Mouse (Mus musculus): ENCODE data around the gene U2af2. TPM values are rescaled to one million over a fixed set of nuclear protein-coding genes. Genes with fewer than 3 reads are reported as not detected.
A peak's percentile ranks its signal among the peaks of the same experiment; 100 is the strongest.
"Not testable (repeated sequence)": the region's sequence is repeated elsewhere in the genome, so short reads cannot be mapped to it uniquely, and the experiment has no call there.

The U2af2 gene
- total and polyA plus RNA-seq, 2 experiments from 2014 or later: 86.9 to 153 TPM

DNA sequence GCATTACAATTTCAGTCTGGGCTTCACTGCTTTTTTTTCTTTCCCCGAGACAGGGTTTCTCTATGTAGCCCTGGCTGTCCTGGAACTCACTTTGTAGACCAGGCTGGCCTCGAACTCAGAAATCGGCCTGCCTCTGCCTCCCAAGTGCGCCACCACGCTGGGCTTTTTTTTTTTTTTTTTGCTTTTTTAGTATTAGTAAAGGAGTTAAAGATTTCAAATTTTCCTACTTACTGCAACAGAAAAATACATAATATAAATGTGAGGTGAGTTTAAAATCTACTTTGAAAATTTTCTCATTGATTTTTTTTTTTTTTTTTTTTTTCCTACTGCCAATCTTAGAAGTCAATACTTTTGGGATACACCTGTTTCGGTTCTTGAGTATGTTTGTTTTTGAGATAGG, 2.9 kb downstream of the U2af2 start:
- no peaks in the 10 kb centered on the region for H3K27me3 ChIP-seq (ENCODE audit: insufficient read depth, low read length)
- H3K4me3 ChIP-seq (ENCODE audit: low read length): no peak overlapping the region
- H3K36me3 ChIP-seq (ENCODE audit: insufficient read depth, low read length): peaks cover 22% of the 10 kb centered on the region; the same call in 1 of the 2 replicates
- no peak overlapping the region for H3K27ac ChIP-seq
- peaks cover 16% of the 10 kb centered on the region for H3K4me1 ChIP-seq (ENCODE audit: insufficient read depth, low read length)
- no peak for TF ChIP-seq CTCF (IDR thresholded peaks at IDR 0.05; ENCODE audit: low read depth)
- H3K9ac ChIP-seq (replicated peaks; ENCODE audit: low read length): no peak overlapping the region
- no peaks in the 10 kb centered on the region for H3K9me3 ChIP-seq (ENCODE audit: low read length)
- WGBS: 95% methylated on average over 6 of the region's 6 CpGs
- no peak for ATAC-seq
- H3K4me2 ChIP-seq (ENCODE audit: low read depth, low read length): no peak overlapping the region
- no peak for DNase-seq (ENCODE audit: low spot score)

DNA sequence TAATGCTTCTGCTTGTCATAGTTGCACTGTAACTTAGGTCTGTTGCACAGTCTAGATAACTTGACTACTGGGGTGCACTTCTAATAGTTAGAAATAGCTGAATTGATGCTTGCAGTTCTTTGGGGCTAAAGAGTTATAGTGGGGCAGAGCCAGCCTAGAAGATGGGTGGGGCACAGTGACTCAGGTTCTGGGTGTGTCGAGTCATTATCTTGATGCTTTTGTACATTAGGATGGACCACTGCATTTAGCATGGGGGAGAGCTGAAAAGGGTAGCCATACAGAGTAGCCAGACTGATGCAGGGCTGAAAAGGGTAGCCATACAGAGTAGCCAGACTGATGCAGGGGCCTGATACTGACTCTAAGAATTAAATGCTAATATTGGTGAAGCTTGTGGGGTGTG, 11.6 kb downstream of the U2af2 start:
- no peak for DNase-seq (ENCODE audit: low spot score)
- Histone ChIP-seq H3K9ac (replicated peaks; ENCODE audit: low read length) (no peak overlapping the region), H3K4me2 (ENCODE audit: low read depth, low read length) (no peak overlapping the region), H3K4me3 (ENCODE audit: low read length) (no peak overlapping the region), H3K9me3 (ENCODE audit: low read length) (no peaks in the 10 kb centered on the region), H3K27ac (no peak overlapping the region), H3K4me1 (ENCODE audit: insufficient read depth, low read length) (no peaks in the 10 kb centered on the region), H3K36me3 (ENCODE audit: insufficient read depth, low read length) (peaks cover 73% of the 10 kb centered on the region), H3K27me3 (ENCODE audit: insufficient read depth, low read length) (no peaks in the 10 kb centered on the region)
- 92% methylated on average over 1 of the region's 1 CpGs for WGBS
- TF ChIP-seq CTCF (IDR thresholded peaks at IDR 0.05; ENCODE audit: low read depth): no peak
- no peak for ATAC-seq

DNA sequence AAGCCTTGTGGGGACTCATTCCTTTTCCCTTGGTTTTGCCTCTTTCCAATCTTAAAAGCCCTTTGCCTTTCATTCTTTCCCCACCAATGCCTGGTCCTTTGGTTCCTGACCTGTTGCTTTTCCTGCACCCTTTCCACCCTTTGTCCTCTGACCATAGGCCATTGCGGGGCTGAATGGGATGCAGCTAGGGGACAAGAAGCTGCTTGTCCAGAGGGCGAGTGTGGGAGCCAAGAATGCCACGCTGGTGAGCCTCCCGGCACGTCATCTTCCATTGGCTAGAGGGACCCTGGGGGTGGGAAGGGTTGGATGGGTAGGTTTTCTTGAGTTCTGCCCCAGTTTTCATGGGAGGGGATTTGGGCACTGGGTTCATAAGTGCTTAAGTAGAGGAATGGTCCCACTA, 13.0 kb downstream of the U2af2 start:
- no peak overlapping the region for H3K4me2 ChIP-seq (ENCODE audit: low read depth, low read length)
- ATAC-seq (no peak), DNase-seq (ENCODE audit: low spot score) (no peak)
- H3K9me3 ChIP-seq (ENCODE audit: low read length): no peaks in the 10 kb centered on the region
- H3K27me3 ChIP-seq (ENCODE audit: insufficient read depth, low read length): no peaks in the 10 kb centered on the region
- H3K9ac ChIP-seq (replicated peaks; ENCODE audit: low read length): no peak overlapping the region
- no peak overlapping the region for H3K27ac ChIP-seq
- peaks cover 61% of the 10 kb centered on the region for H3K36me3 ChIP-seq (ENCODE audit: insufficient read depth, low read length)
- no peaks in the 10 kb centered on the region for H3K4me1 ChIP-seq (ENCODE audit: insufficient read depth, low read length)
- no peak overlapping the region for H3K4me3 ChIP-seq (ENCODE audit: low read length)
- 83% methylated on average over 5 of the region's 5 CpGs for WGBS
- TF ChIP-seq CTCF (IDR thresholded peaks at IDR 0.05; ENCODE audit: low read depth): no peak

DNA sequence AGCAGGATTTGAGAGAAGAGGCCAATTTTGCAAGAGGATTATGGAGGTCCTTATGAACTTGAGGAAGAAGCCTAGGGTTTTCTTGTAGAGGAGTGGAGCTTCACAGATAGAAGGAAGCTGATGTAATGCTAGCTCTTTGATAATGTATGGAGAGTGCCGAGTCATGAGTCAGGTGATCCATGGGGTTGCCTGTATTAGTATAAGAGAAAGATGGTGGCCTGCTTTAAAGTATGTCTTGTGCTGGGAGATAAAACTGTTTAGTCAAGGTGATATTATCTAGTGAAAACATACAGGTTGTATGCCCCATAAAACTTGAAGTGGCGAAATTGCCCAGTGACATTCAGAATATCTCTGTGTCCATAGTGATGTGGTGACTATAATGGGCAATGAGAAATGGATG, 15.0 kb downstream of the U2af2 start:
- Histone ChIP-seq H3K4me1 (ENCODE audit: insufficient read depth, low read length) (peaks cover 10% of the 10 kb centered on the region), H3K4me2 (ENCODE audit: low read depth, low read length) (no peak overlapping the region), H3K36me3 (ENCODE audit: insufficient read depth, low read length) (peaks cover 43% of the 10 kb centered on the region), H3K27ac (no peak overlapping the region), H3K4me3 (ENCODE audit: low read length) (no peak overlapping the region), H3K9ac (replicated peaks; ENCODE audit: low read length) (no peak overlapping the region), H3K9me3 (ENCODE audit: low read length) (no peaks in the 10 kb centered on the region), H3K27me3 (ENCODE audit: insufficient read depth, low read length) (no peaks in the 10 kb centered on the region)
- DNase-seq (ENCODE audit: low spot score) (no peak), ATAC-seq (no peak)
- TF ChIP-seq CTCF (IDR thresholded peaks at IDR 0.05; ENCODE audit: low read depth): no peak
- 86% methylated on average over 2 of the region's 2 CpGs for WGBS

DNA sequence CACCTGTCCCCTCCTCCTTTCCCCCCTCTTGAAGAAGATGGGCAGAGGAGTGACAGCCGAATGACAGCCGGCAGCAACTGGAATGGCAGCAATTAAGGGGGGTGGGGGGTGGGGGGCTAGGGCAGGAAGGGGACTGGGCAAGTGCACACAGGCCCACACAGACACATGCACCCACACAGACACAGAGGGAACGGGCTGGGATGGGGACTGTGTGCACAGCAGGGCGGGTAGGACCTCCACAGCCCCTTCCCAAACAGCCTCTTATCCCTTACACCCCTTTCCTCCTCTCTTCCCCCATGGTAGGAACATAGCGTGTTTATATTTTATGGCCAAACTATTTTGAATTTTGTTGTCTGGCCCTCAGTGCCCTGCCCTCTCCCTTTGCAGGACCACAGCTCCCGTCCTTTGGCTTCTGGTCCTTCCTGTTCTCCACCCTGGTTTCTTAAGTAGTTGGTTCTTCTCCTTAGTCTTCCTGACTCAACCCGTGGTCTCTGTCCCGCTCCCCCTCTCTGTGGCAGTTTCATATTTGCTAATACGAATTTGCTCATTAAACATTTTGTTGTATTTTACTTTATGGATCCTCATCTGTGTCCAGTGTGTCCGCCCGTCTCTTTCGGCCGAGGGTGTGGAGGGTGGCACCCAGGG, 17.5 kb downstream of the U2af2 start:
- ATAC-seq: peak; percentile 11
- WGBS: 46% methylated on average over 9 of the region's 13 CpGs
- peaks cover 22% of the 10 kb centered on the region; the same call in 1 of the 2 replicates for H3K36me3 ChIP-seq (ENCODE audit: insufficient read depth, low read length)

DNA sequence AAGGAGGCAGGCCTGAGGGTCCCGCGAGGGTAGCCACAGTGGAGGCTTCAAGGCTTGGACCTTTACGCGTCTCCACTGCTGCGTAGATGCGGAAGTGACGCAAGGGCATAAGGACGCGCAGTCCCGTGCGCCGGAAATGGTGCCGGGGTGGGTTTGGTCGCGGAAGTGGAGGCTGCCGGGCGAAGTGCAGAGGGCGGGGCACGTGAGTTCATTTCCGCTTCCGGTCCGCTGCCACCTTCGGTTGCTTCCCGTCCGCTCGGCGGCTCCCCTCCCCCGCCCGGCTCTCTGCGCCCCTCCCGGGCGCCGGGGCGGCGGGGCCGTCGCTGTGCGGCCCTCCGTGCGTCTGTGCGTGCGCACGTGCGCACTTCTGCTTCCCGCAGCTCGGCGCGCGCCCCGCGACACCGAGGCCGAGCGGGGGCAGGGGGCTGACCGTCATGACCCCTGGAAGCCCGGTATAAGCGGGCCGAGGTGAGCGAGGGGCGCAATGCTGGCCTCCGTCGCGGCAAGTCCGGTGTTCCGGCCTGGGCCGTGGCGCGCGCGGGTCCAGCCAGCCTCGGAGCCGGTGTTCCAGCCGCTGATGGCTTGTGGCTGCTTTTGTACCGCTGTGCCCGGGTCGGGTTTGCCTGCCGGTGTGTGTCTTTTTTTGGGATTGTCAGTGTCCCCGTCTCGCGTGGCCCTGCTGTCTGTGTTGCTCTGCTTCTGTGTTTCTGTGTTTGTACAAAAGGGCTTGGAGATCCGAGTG, 18.2 kb downstream of the U2af2 start, which contains the start of gene Epn1:
Gene Epn1 (plus strand): TSS at position 226 of the 742 bp plus-strand sequence.
- Histone ChIP-seq H3K27ac (peak within 1 kb of the TSS; percentile 94), H3K4me1 (ENCODE audit: insufficient read depth, low read length) (peaks cover 11% of the 10 kb centered on the region), H3K9ac (replicated peaks; ENCODE audit: low read length) (peak within 1 kb of the TSS; percentile 94), H3K4me2 (ENCODE audit: low read depth, low read length) (peak within 1 kb of the TSS; percentile 71), H3K36me3 (ENCODE audit: insufficient read depth, low read length) (peaks cover 18% of the 10 kb centered on the region; the same call in 1 of the 2 replicates), H3K27me3 (ENCODE audit: insufficient read depth, low read length) (no peaks in the 10 kb centered on the region), H3K9me3 (ENCODE audit: low read length) (no peaks in the 10 kb centered on the region), H3K4me3 (ENCODE audit: low read length) (peak within 1 kb of the TSS; percentile 85)
- no peak for TF ChIP-seq CTCF (IDR thresholded peaks at IDR 0.05; ENCODE audit: low read depth)
- ATAC-seq (peak; percentile 99), DNase-seq (ENCODE audit: low spot score) (peak; percentile 98)
- WGBS: 3% methylated on average over 81 of the region's 81 CpGs

More for the DNA sequence above, 17.5 kb downstream of the U2af2 start:
- H3K27me3 ChIP-seq (ENCODE audit: insufficient read depth, low read length); H3K9me3 ChIP-seq (ENCODE audit: low read length); DNase-seq (ENCODE audit: low spot score): not testable (repeated sequence)
- Histone ChIP-seq H3K4me2 (ENCODE audit: low read depth, low read length) (peak overlapping the region; percentile 71), H3K4me3 (ENCODE audit: low read length) (peak overlapping the region; percentile 85), H3K27ac (peak overlapping the region; percentile 94), H3K9ac (replicated peaks; ENCODE audit: low read length) (peak overlapping the region; percentile 94; the same call in 1 of the 2 replicates), H3K4me1 (ENCODE audit: insufficient read depth, low read length) (peaks cover 11% of the 10 kb centered on the region)
